Mouse (Mus musculus) kidney, embryonic 15.5 days (tissue): ENCODE measurements at regions not wholly inside any gene's neighbourhood (a gene's known extent, or its start where the extent isn't known, plus 50 kb on each side); places are given as distances from the start of the nearest gene placed in this dataset.

Experiments
- ATAC-seq: fragments of 200-750 bp; cut with Nextera tagmentation; replicated peaks from 2 replicates; pipeline ENCODE4 v1.8.0; 2017; ENCODE audit warnings: moderate TSS enrichment; ENCODE audit not compliant: low FRiP score
- H3K27ac ChIP-seq: fragments of 300-500 bp; sonication (generic); 2 replicates; pipeline ENCODE4 v1.5.1; 2015; ENCODE audit warnings: mild to moderate bottlenecking, inconsistent platforms
- H3K27me3 ChIP-seq: fragments of 300-500 bp; sonication (generic); 2 replicates; pipeline ENCODE4 v1.6.1; 2015; ENCODE audit warnings: inconsistent platforms
- H3K36me3 ChIP-seq: fragments of 300-500 bp; sonication (generic); 2 replicates; pipeline ENCODE4 v1.6.1; 2015; ENCODE audit warnings: inconsistent platforms
- H3K4me1 ChIP-seq: fragments of 300-500 bp; sonication (generic); 2 replicates; pipeline ENCODE4 v1.6.1; 2015; ENCODE audit warnings: inconsistent platforms
- H3K4me2 ChIP-seq: fragments of 300-500 bp; sonication (generic); 2 replicates; pipeline ENCODE4 v1.6.1; 2015; ENCODE audit warnings: moderate library complexity, mild to moderate bottlenecking, inconsistent platforms
- H3K4me3 ChIP-seq: fragments of 300-500 bp; sonication (generic); replicated peaks from 2 replicates; pipeline ENCODE4 v1.5.1; 2015; ENCODE audit warnings: mild to moderate bottlenecking, inconsistent platforms
- H3K9ac ChIP-seq: fragments of 300-500 bp; sonication (generic); 2 replicates; pipeline ENCODE4 v1.6.1; 2015; ENCODE audit warnings: mild to moderate bottlenecking, inconsistent platforms
- H3K9me3 ChIP-seq: fragments of 300-500 bp; sonication (generic); replicated peaks from 2 replicates; pipeline ENCODE4 v1.6.1; 2016; ENCODE audit warnings: inconsistent platforms
- WGBS: fragments of 180-500 bp; shearing (Covaris S2); methylation state at CpG from one replicate; pipeline ENCODE4 v1.1.7; 2015; ENCODE audit warnings: mixed read lengths; 5-methylcytosine and 5-hydroxymethylcytosine counted together

GRCm38 (mm10) chr13:116110578-116110977 lies 198.9 kb downstream of the Isl1 start:
- Histone ChIP-seq H3K9me3 (no peaks in the 10 kb centered on the region), H3K4me3 (no peak overlapping the region), H3K27ac (no peak overlapping the region), H3K9ac (no peak overlapping the region), H3K27me3 (no peaks in the 10 kb centered on the region), H3K4me2 (no peak overlapping the region), H3K36me3 (no peaks in the 10 kb centered on the region), H3K4me1 (no peaks in the 10 kb centered on the region)
- 90% methylated on average over 2 of the region's 2 CpGs for WGBS
- no peak for ATAC-seq

- no peak overlapping the region for H3K4me2 ChIP-seq
- no peaks in the 10 kb centered on the region for H3K36me3 ChIP-seq
- H3K27me3 ChIP-seq = no peaks in the 10 kb centered on the region
- no peaks in the 10 kb centered on the region for H3K9me3 ChIP-seq
- H3K27ac ChIP-seq = no peak overlapping the region
- no peak overlapping the region for H3K4me3 ChIP-seq
- no peaks in the 10 kb centered on the region for H3K4me1 ChIP-seq
- no peak for ATAC-seq
- 76% methylated on average over 4 of the region's 4 CpGs for WGBS
- H3K9ac ChIP-seq = no peak overlapping the region
These were observed 221.8 kb downstream of the Isl1 start for GRCm38 (mm10) chr13:116087541-116088308.

GRCm38 (mm10) chr13:116087140-116087539 lies 222.3 kb downstream of the Isl1 start:
- Histone ChIP-seq H3K4me1 (no peaks in the 10 kb centered on the region), H3K36me3 (no peaks in the 10 kb centered on the region), H3K9me3 (no peaks in the 10 kb centered on the region), H3K27me3 (no peaks in the 10 kb centered on the region), H3K27ac (no peak overlapping the region), H3K4me2 (no peak overlapping the region), H3K4me3 (no peak overlapping the region), H3K9ac (no peak overlapping the region)
- WGBS = 80% methylated on average over 1 of the region's 1 CpGs
- no peak for ATAC-seq

- H3K9me3 ChIP-seq = no peaks in the 10 kb centered on the region
- H3K4me2 ChIP-seq = no peak overlapping the region
- WGBS = 79% methylated on average over 5 of the region's 5 CpGs
- H3K27me3 ChIP-seq = no peaks in the 10 kb centered on the region
- no peak overlapping the region for H3K9ac ChIP-seq
- H3K36me3 ChIP-seq = no peaks in the 10 kb centered on the region
- no peak overlapping the region for H3K27ac ChIP-seq
- H3K4me1 ChIP-seq = no peaks in the 10 kb centered on the region
- H3K4me3 ChIP-seq = no peak overlapping the region
- ATAC-seq = no peak
These were observed 252.4 kb downstream of the Isl1 start for GRCm38 (mm10) chr13:116056976-116057647.

- H3K27ac ChIP-seq = no peak overlapping the region
- H3K27me3 ChIP-seq = no peaks in the 10 kb centered on the region
- H3K9ac ChIP-seq = no peak overlapping the region
- no peaks in the 10 kb centered on the region for H3K9me3 ChIP-seq
- no peak overlapping the region for H3K4me3 ChIP-seq
- H3K4me2 ChIP-seq = no peak overlapping the region
- whole genome bisulfite sequencing = 64% methylated on average over 3 of the region's 3 CpGs
- H3K36me3 ChIP-seq = no peaks in the 10 kb centered on the region
- ATAC-seq = no peak
- H3K4me1 ChIP-seq = no peaks in the 10 kb centered on the region
These were observed 253.3 kb downstream of the Isl1 start for GRCm38 (mm10) chr13:116056112-116056652.

GRCm38 (mm10) chr13:116036166-116036565 lies 273.3 kb downstream of the Isl1 start:
- WGBS = 49% methylated on average over 4 of the region's 4 CpGs
- no peak overlapping the region for H3K4me3 ChIP-seq
- no peak for ATAC-seq
- H3K9ac ChIP-seq = no peak overlapping the region
- H3K36me3 ChIP-seq = no peaks in the 10 kb centered on the region
- no peaks in the 10 kb centered on the region for H3K9me3 ChIP-seq
- H3K4me1 ChIP-seq = no peaks in the 10 kb centered on the region
- no peak overlapping the region for H3K27ac ChIP-seq
- no peaks in the 10 kb centered on the region for H3K27me3 ChIP-seq
- no peak overlapping the region for H3K4me2 ChIP-seq

GRCm38 (mm10) chr13:116030152-116030720 lies 279.3 kb downstream of the Isl1 start:
- no peak for ATAC-seq
- H3K4me1 ChIP-seq = no peaks in the 10 kb centered on the region
- H3K4me2 ChIP-seq = no peak overlapping the region
- H3K4me3 ChIP-seq = no peak overlapping the region
- H3K9ac ChIP-seq = no peak overlapping the region
- H3K27ac ChIP-seq = no peak overlapping the region
- H3K36me3 ChIP-seq = no peaks in the 10 kb centered on the region
- no peaks in the 10 kb centered on the region for H3K9me3 ChIP-seq
- WGBS = 68% methylated on average over 2 of the region's 2 CpGs
- H3K27me3 ChIP-seq = no peaks in the 10 kb centered on the region

GRCm38 (mm10) chr13:116028583-116028982 lies 280.9 kb downstream of the Isl1 start:
- H3K4me1 ChIP-seq = no peaks in the 10 kb centered on the region
- no peaks in the 10 kb centered on the region for H3K27me3 ChIP-seq
- no peaks in the 10 kb centered on the region for H3K36me3 ChIP-seq
- no peak overlapping the region for H3K27ac ChIP-seq
- no peak overlapping the region for H3K9ac ChIP-seq
- H3K9me3 ChIP-seq = no peaks in the 10 kb centered on the region
- WGBS = 81% methylated on average over 2 of the region's 2 CpGs
- no peak overlapping the region for H3K4me3 ChIP-seq
- H3K4me2 ChIP-seq = no peak overlapping the region
- ATAC-seq = no peak

GRCm38 (mm10) chr13:116027147-116027546 lies 282.3 kb downstream of the Isl1 start:
- Histone ChIP-seq H3K27me3 (no peaks in the 10 kb centered on the region), H3K36me3 (no peaks in the 10 kb centered on the region), H3K4me1 (no peaks in the 10 kb centered on the region), H3K4me2 (no peak overlapping the region), H3K9ac (no peak overlapping the region), H3K9me3 (no peaks in the 10 kb centered on the region), H3K4me3 (no peak overlapping the region), H3K27ac (no peak overlapping the region)
- ATAC-seq = no peak
- WGBS = 73% methylated on average over 2 of the region's 2 CpGs

- Histone ChIP-seq H3K27me3 (no peaks in the 10 kb centered on the region), H3K27ac (no peak overlapping the region), H3K4me2 (no peak overlapping the region), H3K4me3 (no peak overlapping the region), H3K9me3 (no peaks in the 10 kb centered on the region), H3K4me1 (no peaks in the 10 kb centered on the region), H3K9ac (no peak overlapping the region), H3K36me3 (no peaks in the 10 kb centered on the region)
- 38% methylated on average over 5 of the region's 5 CpGs for WGBS
- 0 out of 2 replicates have a peak, but pooled peaks have one; percentile 22 for ATAC-seq
These were observed 291.6 kb downstream of the Isl1 start for GRCm38 (mm10) chr13:116017886-116018285.

- H3K36me3 ChIP-seq = no peaks in the 10 kb centered on the region
- H3K4me2 ChIP-seq = no peak overlapping the region
- no peaks in the 10 kb centered on the region for H3K9me3 ChIP-seq
- no peak for ATAC-seq
- H3K4me3 ChIP-seq = no peak overlapping the region
- WGBS = 39% methylated on average over 1 of the region's 1 CpGs
- H3K4me1 ChIP-seq = no peaks in the 10 kb centered on the region
- H3K27me3 ChIP-seq = no peaks in the 10 kb centered on the region
- H3K9ac ChIP-seq = no peak overlapping the region
- no peak overlapping the region for H3K27ac ChIP-seq
These were observed 305.8 kb downstream of the Isl1 start for GRCm38 (mm10) chr13:116003733-116004132.

- Histone ChIP-seq H3K27me3 (no peaks in the 10 kb centered on the region), H3K4me3 (no peak overlapping the region), H3K27ac (no peak overlapping the region), H3K9me3 (no peaks in the 10 kb centered on the region), H3K9ac (no peak overlapping the region), H3K4me1 (no peaks in the 10 kb centered on the region), H3K4me2 (no peak overlapping the region), H3K36me3 (no peaks in the 10 kb centered on the region)
- 41% methylated on average over 4 of the region's 4 CpGs for WGBS
- no peak for ATAC-seq
These were observed 307.0 kb downstream of the Isl1 start for GRCm38 (mm10) chr13:116002391-116002899.
